Mouse (Mus musculus): ENCODE measurements around the gene Ube2i.

The Ube2i gene

DNA sequence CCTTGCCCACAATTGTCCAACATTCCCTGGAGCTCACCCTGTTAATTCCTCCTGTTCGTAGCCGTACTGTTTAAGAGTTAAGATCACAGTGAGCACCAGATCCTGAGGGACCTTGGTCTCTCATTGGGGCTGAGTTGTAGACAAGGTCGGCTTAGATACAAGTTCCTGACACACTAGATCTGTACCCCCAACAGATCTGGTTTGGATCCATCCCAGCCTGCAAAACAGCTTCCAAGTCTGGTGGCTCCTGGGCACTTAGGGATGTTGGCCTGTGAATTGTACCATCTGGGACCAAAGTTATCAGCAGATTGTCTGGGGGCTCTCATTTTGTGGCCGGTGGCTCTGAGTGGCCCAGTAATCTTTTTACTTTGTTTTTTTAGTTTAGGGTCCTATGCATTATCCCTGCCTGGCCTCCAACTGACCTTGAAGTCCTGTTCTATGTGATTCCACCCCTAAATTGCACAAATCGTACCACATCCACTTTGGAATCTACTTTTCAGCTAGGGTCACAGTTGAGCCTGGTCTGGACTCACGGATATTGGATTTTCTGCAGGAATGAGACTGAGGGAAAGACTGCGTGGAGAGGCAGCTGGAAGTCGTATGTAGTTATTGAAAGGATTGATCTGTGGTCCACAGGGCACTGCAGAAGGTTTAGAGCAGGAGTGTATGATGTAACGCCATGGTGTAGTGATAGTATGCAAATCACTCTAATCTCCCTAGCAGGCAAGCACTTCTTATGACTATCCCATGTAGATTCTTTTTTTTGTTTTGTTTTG is at the start of gene Ube2i:
Ube2i (minus strand) TSS at position 52 of the 776 bp plus-strand sequence.
- no peak for DNase-seq (ENCODE audit: low spot score)

DNA sequence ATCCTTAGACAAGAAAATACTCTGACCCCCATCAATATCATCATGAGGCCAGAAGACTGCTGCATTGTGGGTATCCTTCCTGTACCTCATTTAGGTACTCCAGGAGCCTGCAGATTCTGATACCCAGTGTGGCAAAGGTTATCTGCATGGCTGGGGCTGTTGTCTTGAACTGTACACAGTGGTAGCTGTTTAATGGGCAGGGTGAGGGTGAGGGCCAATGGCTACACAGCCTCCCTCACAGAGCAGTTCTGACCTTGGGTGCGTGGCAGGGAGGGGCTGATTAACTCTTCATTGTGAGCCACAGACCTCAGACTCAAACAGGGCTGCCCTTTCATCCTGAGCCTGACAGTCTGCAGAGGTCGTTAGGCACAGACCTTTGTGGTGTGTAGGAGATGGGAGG is 48.5 kb upstream of the Ube2i start:
- no peak for DNase-seq (ENCODE audit: low spot score)

DNA sequence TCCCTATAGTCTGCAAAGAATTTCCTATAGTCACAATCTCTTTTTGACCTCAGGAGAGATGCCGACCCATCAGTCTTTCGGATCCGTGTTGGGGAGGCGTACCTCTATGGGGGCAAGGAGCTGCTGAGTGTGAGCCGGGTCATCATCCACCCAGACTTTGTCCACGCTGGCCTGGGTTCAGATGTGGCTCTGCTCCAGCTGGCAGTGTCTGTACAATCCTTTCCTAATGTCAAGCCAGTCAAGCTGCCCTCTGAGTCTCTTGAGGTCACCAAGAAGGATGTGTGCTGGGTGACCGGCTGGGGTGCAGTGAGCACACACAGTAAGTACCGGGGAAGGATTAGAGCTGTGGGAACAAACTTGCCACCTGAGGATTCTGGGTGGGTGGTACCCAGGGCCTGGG is 46.4 kb upstream of the Ube2i start:
- DNase-seq (ENCODE audit: low spot score): no peak

DNA sequence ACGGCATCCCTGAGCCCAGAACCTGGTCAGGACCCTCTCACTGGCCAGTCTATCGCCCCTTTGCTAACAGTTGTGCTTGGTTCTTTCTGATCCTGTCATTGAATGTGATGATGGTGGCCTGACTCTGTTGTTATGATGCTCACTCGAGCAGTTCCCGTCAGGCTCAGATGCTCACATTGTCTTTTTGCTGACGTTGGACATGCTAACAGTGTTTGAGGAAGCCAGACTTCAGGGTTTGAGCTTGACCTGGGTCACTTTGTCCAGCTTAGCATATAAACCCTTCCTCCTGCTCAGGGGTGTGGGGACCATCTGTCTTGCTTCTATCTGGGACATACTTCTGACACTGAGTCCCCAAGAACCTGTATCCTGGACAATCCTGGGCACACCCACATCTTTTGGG is 43.9 kb upstream of the Ube2i start, which contains the start of gene Prss29:
Prss29 (plus strand) TSS at position 301 of the 400 bp plus-strand sequence.
- DNase-seq (ENCODE audit: low spot score): no peak

DNA sequence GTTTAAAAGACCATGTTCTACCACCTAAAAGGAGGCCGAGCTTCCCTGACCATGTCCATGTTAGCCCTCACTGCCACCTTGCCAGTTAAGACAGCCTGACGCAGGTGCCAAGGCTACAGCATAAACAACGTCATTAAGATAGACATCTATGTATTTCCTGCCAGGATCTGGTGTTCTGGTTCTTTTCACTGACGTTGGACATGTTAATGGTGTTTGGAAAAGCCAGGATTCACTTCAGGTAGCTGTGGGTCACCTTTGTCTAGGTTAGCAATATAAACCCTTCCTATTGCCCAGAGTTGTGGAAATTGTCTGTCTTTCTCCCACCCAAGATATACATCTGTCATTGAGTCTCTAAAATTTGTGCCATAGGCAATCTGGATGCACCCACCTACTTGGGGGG is 33.9 kb upstream of the Ube2i start, which contains the start of gene Prss28:
Prss28 (plus strand) TSS at position 301 of the 400 bp plus-strand sequence.
- DNase-seq (ENCODE audit: low spot score): no peak

DNA sequence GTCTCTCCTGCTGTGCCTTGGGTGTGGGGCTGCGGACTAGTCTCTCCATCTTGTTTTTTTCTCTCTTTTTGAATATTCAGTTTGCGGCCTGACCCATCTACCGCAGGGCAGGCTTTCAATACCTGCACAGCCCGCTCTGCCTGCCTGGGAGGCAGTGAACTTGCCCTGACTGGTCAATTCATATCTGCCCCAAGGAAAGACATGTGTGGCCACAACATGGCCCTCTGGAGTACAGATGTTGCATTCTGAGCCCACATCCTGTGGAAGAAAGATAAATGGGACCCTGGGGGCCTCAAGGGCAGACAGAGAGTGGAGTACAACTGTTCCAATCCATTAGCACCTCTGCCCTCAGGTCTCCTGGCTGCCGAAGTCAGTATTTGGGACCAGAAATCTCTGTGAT is 23.7 kb upstream of the Ube2i start, which contains the start of gene Prss34:
Prss34 (plus strand) TSS at position 301 of the 400 bp plus-strand sequence.
- DNase-seq (ENCODE audit: low spot score): no peak

DNA sequence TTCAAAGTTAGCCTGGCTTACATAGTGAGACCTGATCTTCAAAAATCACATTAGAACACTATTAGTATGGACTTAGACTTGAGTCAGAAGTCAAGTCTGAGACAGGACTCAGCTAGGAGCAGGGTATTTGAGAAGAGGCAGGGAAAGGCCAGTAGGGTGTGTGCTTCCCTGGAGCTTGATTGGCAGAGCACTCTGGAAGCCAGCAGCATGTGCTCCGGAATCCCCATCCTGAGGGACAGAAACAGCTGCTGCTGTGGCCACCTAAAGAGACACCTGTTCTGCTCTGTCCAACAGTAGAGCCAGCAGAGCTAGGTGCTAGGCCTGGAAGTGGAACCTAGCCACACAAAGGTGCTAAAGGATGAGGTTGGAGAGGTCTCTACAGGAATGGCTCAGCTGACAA is 19.7 kb upstream of the Ube2i start:
- DNase-seq (ENCODE audit: low spot score): no peak

DNA sequence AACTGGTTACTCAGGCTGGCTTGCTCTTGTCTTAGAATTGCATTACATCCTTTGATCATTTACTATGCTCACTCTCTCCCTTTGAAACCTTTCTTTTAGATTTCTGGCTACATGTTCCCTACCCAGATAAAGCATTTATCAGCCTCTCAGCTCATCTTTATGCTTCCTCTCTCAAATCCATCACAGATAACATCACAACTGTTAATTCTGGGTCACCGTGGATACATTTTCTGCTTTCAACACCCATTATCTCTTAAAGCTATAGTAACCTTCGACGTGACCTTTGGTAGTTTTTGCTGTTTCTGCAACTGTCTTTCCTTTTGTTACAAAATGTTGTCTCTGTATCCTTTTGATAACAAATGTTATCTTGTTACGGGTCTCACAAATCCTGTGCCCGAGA is 19.1 kb upstream of the Ube2i start:
- no peak for DNase-seq (ENCODE audit: low spot score)

DNA sequence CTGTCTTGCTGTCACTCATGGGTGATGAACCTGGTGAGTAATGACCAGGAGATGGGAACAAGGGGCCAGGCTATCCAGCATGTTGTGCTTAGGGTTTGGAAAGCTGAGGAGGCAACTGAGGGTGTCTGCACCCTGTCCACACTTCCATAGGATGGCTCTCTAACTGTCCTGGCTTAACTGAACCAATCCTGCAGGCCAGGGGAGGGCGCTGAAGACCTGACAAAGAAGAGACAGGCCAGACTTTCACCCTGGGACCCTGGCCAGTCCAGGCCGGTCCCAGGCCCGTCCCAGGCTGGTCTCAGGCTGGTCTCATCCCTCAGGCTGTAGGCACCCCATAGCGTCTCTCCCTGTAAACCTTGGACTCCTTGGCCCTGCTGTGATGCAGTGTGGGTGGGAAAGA is 16.0 kb upstream of the Ube2i start:
- DNase-seq (ENCODE audit: low spot score): no peak

DNA sequence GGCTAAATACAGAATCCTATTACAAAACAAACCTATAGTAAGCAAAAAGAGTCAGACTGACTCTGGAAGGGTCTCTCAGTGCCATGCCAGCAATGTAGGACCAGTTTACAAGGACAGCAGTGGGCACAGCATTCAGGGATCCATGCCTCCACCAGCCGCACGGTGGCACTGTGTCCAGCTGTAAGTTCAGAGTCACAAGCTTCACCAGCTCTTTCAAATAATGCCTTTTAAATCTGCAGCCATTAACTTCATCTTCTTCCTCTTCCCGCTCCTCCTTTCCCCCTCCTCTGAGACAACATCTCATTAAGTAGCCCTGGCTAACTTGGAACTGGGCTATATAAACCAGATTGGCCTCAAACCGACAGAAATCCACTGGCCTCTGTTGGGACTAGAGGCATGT is 14.4 kb upstream of the Ube2i start:
- DNase-seq (ENCODE audit: low spot score): no peak

DNA sequence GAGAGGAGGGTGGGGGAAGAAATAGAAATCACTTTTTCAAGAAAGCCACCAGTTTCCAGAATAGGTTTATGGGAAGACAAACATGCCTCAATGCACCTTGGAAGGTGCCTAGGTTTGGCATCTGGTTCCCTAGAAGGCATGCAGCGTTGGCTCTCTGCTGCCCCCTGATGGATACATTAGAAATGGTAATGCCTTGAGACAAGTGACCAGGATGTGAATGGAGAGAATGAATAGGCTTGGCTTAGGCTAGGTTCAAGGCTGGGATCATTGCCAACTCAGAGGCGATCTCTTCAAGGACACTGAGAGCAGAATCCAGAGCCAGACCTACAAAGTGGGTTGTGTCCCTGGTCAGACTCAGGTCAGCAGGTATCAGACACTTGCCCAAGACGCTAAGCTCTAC is 10.6 kb upstream of the Ube2i start:
- no peak for DNase-seq (ENCODE audit: low spot score)

DNA sequence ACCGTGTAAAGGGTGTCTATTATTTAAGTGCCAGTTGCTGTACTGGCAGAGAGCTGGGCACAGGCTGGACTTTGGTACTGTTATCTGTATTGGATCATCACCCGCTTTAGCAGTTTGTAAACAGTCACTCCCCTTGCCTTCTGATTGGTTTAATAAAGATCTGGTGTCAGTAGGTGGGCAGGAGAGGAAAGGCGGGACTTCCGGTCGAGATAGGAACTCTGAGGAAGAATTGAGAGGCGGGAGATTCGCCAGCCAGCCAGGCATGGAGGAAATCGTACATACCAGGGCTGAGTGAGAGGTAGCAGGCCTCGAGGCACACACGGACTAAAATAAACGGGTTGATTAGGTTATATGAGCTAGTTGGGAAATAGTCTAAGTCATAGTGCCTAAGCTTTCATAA is 7.7 kb upstream of the Ube2i start:
- DNase-seq (ENCODE audit: low spot score): no peak

DNA sequence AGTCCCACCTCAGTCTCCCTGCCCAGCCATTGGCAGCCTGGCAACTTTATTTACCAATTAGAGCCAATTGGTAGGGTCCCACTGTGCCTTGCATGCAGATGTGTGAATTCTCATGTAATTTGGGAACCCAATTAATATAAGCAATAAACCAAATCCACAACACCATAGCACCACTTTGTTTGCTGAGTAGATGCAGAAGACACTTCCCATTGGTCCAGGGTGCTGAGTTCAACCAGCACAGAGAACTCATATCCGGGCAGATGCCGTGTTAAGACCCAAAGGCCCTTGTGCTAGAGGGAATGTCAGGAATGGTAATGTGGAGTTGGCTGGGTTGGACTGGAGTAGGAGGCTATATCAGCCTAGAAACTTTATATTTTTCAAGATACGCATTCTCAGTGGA is 1.4 kb upstream of the Ube2i start:
- DNase-seq (ENCODE audit: low spot score): no peak

DNA sequence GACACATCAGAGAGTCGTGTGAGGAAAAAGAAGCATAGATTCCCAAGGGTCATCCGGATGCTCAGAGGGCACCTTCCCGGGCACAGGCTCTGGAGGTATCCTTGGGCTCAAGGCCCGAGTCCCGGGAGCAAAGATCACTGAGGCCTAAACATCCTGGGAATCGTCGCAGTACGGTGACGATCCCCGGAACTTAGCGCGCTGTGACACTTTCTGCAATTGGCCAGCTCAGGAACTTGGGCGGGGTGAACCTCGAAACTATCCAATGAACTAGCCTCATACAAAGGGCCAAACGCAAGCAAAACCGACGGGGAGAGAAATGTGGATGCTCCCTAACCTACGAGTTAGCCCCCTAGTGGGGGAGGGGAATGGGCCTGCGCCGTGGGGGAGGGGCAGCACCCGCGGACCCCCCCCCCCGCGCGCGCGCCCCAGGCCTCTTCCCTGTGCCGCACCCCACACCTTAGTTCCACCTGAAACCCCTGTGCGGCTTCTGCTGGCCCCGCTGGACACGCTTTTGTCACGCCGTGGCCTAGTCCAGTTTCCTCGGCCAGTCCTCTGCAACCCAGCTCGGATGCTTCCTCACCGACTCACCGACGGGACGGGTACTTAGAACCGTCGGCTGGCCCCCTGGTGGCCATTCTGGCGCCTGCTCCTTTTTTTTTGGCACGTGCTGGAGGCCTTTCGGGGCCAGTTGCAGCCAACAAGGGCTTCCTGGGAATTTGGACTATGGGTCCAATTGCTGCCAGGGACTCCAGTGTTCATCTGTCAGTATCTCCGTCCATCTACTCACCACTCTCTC is 518 bp downstream of the Ube2i start:
- DNase-seq (ENCODE audit: low spot score): peak; percentile 62

DNA sequence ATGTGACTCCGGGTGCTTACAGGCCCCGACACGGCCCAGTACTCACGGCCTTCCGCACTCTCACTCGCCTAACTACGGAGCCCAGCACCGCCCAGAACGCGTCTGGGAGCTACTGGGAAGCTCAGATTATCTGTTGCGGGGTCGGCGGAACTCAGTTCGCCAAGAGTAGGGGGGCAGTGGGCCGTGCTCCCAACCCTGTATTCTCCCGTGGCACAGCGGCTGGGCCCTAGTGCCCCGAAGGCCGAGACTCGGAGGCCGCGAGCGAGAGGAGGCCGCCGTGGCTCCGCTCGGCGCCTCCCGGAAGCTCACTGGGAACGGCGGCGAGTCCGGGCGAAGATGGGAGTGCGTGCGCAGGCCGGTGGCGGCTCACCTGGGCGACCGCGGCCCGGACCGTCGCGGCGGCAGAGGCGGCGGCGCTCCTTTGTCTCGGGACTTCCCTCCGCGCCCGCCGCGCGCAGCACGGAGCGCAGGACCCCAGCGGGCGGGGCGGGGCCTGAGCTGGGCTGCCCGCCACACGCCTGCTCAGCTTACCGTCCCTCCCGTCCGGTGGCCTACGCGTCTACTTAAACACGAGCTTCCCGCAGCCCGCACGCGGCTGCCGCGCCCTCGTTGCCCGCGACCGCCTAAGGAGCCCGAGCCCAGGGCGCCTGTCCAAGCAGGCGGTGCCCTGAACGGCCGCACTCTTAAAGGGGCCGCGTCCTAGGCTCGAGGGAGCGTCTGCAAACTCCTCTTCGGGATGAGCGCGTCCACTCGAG is 1.3 kb downstream of the Ube2i start:
- peak; percentile 54 for DNase-seq (ENCODE audit: low spot score)

DNA sequence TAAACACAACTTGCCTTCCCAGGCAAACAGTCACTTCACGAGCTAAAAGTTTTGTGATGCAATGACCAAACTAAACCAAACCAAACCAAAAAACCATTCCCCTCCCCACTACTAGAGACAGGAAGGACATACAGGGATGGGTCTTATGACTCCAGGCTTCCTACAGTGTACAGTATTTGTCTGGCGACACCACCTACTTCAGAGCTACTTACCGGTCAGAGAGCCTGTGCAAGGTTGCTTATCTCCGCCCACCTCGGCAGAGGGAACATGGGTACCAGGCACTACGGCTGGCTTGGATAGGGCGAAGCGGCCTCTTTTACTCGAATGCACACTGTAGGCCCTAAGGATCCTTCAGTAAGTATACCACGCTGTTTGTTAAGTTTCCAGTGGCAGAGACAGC is 2.1 kb downstream of the Ube2i start:
- no peak for DNase-seq (ENCODE audit: low spot score)

DNA sequence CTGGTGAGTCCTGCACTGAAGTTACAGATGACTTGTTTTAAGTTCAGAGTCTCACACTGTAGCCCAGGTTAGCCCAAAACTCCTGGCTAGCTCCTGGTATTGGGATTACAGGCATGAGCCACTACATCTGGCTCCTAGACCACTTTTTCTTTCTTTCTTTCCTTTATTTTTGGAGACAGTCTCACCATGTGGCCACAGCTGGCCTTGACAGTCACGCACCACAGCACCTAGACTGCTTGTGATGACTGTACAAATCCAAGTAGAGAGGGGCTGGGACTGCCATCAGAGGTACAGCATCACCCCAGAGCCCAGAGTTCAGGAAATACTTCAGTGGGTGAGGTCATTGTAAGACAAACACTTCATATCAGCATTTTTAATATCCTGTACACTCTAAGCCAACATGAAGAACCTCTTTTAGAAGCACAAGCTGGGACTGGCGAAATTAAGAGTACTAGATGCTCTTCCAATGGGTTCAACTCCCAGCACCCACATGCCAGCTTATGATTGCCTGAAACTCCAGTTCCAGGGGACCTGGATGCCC is 3.6 kb downstream of the Ube2i start:
- no peak for DNase-seq (ENCODE audit: low spot score)

DNA sequence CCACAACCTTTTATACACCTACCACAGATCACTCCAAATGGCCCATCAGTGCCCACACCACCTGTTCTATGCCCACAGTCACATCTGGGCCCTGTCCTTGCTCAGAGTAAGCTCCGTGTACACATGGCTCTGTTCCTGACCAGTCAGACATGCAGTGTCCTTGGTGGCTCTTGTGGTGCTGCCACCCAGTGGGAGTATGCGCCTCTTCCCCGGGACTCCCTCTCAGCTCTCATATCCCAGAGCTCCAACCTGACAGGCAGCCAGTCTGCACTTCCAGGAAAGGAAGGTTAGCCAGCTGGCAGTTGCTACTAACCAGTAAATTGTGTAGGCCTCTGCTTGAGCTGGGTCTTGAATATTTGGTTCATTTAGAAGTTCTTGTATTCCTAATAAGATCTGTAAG is 10.0 kb downstream of the Ube2i start:
- DNase-seq (ENCODE audit: low spot score): no peak

DNA sequence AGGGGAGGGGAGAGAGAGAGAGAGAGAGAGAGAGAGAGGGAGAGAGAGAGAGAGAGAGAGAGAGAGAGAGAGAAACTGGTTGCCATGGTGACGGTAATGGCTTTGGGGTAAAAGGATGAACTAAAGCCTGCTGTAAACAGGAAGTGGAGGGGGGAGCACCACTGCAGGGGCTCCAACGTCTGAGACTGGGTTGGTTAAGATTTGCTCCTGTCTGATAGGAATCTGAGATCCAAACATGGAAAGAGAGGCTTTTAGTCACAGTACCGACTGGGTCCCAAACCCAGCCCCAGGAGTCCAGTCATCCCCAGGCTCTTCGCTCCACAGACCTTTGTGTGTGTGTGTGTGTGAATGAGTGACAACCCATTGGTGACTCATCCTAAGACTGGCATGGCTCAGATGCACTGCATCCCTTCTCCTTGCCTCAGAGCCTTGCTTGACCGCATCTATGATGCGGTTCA is 16.6 kb downstream of the Ube2i start:
- DNase-seq (ENCODE audit: low spot score): no peak

DNA sequence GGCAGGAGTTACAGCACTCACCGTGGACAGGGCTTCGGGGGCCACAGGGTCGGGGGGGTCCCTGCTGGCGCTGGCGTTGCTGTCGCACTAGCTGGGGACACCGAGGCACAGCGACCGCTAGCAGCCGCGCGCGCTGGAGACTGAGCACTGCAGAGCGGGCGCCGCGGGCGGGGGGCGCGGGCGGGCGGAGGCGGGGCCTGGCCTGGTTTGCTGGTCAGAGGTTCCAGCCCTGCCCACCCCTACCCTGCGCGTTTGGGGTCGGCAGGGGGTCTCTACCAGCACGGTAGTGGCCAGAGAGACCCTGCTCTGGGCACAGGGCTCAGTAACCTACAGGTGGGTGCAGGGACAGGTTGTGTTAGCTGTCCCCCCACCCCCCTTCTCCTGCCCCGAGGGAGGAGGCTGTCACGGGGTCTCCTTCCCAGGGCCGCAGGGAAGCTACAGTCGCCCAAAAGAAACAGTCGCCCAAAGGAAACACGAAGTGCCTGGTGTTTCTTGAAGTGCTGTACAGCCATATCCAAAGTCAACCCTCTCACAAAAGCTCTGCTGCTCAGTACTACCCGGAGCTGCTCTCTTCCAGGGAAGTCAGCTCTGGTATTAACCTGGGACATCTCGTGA is 18.2 kb downstream of the Ube2i start, which contains the start of gene Baiap3:
Baiap3 (minus strand) TSS at position 225 of the 615 bp plus-strand sequence.
- DNase-seq (ENCODE audit: low spot score): no peak

DNA sequence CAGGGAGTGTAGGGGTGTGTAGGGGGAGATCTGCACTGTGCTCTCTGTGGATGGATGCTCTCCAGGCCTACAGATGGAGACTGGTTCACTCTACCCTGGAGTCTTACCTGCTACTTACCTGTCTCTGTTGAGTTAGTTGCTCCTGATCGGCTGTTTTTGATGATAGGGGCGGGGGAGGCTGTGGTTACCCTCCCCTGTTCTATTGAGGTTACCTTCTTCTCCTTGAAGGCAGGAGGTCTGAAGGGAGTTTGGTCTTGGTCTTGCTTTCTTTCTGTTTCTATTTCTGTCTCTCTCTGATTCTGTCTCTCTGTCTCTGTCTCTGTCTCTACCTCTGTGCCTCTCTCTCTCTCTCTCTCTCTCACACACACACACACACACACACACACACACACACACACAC is 19.3 kb downstream of the Ube2i start:
- no peak for DNase-seq (ENCODE audit: low spot score)

DNA sequence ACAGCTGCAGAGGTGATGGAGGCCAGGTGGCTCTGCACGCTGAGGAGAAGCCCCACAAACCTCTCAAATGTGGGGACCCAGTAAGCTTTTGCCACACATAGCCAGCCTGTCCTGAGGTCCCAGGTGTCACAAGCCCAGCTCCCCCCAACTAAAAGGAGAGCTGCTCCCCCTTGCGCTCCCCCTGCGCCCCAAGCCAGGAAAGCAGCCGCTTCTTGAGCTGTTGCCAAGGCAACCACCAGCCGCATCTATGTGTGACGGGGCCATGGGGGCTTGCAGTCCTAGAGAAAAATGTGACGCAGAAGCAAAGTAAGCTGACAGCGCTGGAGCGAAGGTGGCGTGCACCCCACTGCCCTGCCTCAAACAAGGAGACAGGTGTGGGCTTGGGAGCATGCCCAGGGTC is 20.7 kb downstream of the Ube2i start:
- no peak for DNase-seq (ENCODE audit: low spot score)
